Mouse (Mus musculus) liver, adult (tissue): ENCODE data around the gene Sprr2a2.
"Not testable (repeated sequence)": the region's sequence is repeated elsewhere in the genome, so short reads cannot be mapped to it uniquely, and the experiment has no call there.

Experiments used
- GATA4 ChIP-seq: IDR thresholded peaks from 2 replicates; pipeline ENCODE4 v1.6.1; 2014; ENCODE audit warnings: mild to moderate bottlenecking, low read length; ENCODE audit not compliant: insufficient replicate concordance

The Sprr2a2 gene

GRCm38 (mm10) chr3:92215569-92215968 lies at the start of gene Sprr2a2, which contains the start of gene Sprr2a1:
Sprr2a2 (plus strand) TSS chr3:92215920.
Sprr2a1 (plus strand) TSS chr3:92215799.
- TF ChIP-seq GATA4, result not testable (repeated sequence)

DNA sequence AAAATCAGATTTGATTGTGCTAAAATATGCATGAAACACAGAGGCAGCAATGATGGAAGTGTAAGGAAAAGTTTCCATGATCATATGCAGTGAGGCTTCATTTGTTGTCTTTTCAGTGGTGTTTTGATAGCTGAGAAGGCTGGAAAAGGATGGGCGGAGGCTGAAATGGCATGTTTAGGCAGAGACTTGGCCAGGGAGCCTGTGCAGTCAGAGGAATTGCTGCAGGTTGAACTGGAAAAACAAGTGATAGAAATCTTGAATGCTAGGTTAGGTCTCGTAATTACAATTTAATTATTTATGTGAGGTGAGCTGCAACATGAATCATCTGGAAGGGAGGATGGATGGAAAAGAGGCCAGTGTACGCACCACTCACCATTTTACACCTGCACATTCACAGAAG lies 45.9 kb upstream of the Sprr2a2 start:
- no peak for TF ChIP-seq GATA4

DNA sequence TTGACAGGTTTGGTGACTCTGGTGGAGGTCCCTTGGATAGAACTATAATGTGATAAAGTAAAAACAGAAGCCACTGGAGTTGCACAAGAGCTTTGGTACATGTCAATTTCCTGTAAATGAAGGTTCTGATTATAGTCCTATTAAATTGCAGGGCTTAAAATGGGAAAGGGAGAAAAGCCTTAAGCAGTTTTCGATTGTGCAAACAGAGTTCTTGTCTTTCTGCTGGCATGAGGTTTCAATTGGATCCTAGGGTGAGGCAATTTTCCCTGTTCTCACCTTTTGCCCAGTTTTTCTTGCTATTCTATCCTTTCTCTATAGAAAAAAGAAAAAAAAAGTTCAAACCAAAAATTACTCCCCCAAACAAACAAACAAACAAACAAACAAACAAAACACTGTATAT lies 38.8 kb upstream of the Sprr2a2 start:
- no peak for TF ChIP-seq GATA4

DNA sequence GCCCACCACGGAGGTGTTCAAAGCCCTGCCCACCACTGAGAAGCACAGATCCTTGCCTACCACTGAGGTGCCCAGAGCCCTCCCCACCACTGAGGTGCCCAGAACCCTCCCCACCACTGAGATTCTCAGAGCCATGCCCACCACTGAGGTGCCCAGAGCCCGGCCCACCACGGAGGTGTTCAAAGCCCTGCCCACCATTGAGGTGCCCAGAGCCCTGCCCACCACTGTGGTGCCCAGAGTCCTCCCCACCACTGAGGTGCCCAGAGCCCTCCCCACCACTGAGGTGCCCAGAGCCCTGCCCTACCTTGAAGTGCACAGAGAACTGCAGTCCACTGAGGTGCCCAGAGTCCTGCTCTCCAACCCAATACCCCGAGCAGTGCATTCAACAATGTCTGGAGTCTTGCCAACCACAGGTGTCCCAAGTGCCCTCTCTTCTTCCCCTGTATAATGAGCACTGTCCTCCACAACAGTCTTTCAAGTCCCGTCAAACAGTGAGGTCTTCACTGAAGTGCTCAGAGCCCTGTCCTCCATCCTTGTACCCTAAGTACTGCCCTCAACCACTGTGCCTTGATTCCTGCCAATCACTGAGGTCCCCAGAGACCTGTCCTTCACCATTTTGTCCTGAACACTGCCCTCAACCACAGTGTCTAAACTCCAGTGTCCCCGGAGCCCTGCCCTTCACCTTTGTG lies 20.1 kb upstream of the Sprr2a2 start:
- TF ChIP-seq GATA4, result no peak

- TF ChIP-seq GATA4, result not testable (repeated sequence)
Observed at GRCm38 (mm10) chr3:92285101-92285500, 69.4 kb downstream of the Sprr2a2 start, which contains the start of gene Sprr2a3. Sprr2a3 (plus strand) TSS chr3:92285417.
